Mouse (Mus musculus) liver, embryonic 14.5 days (tissue): Measurements from ENCODE around the gene Man1a. TPM values are rescaled to one million over a fixed set of nuclear protein-coding genes. Genes with fewer than 3 reads are reported as not detected.

Source experiments
- ATAC-seq: fragments of 200-750 bp; cut with Nextera tagmentation; 2 replicates; pipeline ENCODE4 v1.8.0; 2017; ENCODE audit warnings: moderate number of reproducible peaks, mild to moderate bottlenecking, moderate library complexity; ENCODE audit not compliant: insufficient read depth
- DNase-seq, 3 experiments: peaks; one replicate each; pipeline ENCODE4 v3.0.0-alpha.2; 2012 to 2013; ENCODE audit warnings: low read depth in 3 of 3, low spot score in 3 of 3
- H3K27ac ChIP-seq: fragments of 300-500 bp; sonication (generic); 2 replicates; pipeline ENCODE4 v1.5.1; 2014; ENCODE audit warnings: moderate library complexity, mild to moderate bottlenecking, control low read depth, inconsistent platforms
- H3K27me3 ChIP-seq: fragments of 300-500 bp; sonication (generic); 2 replicates; pipeline ENCODE4 v1.6.1; 2014; ENCODE audit warnings: mild to moderate bottlenecking, low read length, moderate library complexity; ENCODE audit not compliant: control insufficient read depth, insufficient read depth
- H3K36me3 ChIP-seq: fragments of 300-500 bp; sonication (generic); replicated peaks from 2 replicates; pipeline ENCODE4 v1.6.1; 2014; ENCODE audit warnings: low read depth; ENCODE audit not compliant: control insufficient read depth, insufficient read depth
- H3K4me1 ChIP-seq, 2 experiments: fragments of 200-500 bp in 1 of 2; fragments of 300-500 bp in 1 of 2; sonication (generic) in 1 of 2; replicated peaks; 2 replicates each; pipeline ENCODE4 v1.6.1; 2012 to 2014; ENCODE audit warnings: antibody characterized with exemption in 1 of 2, inconsistent platforms in 1 of 2, low read length in 1 of 2; ENCODE audit not compliant: control insufficient read depth in 2 of 2, insufficient read depth in 2 of 2
- H3K4me2 ChIP-seq: fragments of 300-500 bp; sonication (generic); 2 replicates; pipeline ENCODE4 v1.6.1; 2014; ENCODE audit warnings: low read depth, mild to moderate bottlenecking, control low read depth, moderate library complexity
- H3K4me3 ChIP-seq, 2 experiments: fragments of 200-500 bp in 1 of 2; fragments of 300-500 bp in 1 of 2; sonication (generic) in 1 of 2; 2 replicates each; pipeline ENCODE4 v1.5.1; 2012 to 2014; ENCODE audit warnings: low read depth in 2 of 2, low read length in 2 of 2, mild to moderate bottlenecking in 2 of 2, control low read depth in 1 of 2, inconsistent platforms in 1 of 2, moderate library complexity in 1 of 2; ENCODE audit not compliant: insufficient read depth in 1 of 2
- H3K9ac ChIP-seq: fragments of 300-500 bp; sonication (generic); replicated peaks from 2 replicates; pipeline ENCODE4 v1.6.1; 2014; ENCODE audit warnings: mild to moderate bottlenecking, control low read depth, moderate library complexity
- H3K9me3 ChIP-seq: fragments of 300-500 bp; sonication (generic); 2 replicates; pipeline ENCODE4 v1.6.1; 2016; ENCODE audit warnings: low read length, mixed read lengths; ENCODE audit not compliant: control insufficient read depth
- CTCF ChIP-seq: IDR thresholded peaks from 2 replicates; pipeline ENCODE4 v1.5.1; 2016; ENCODE audit warnings: antibody characterized with exemption, low read depth, control low read depth
- EP300 ChIP-seq: IDR thresholded peaks from 2 replicates; pipeline ENCODE4 v1.6.1; 2016; ENCODE audit warnings: antibody characterized with exemption, low read depth
- WGBS: fragments of 180-500 bp; shearing (Covaris S2); extraction: QIAGEN DNeasy Blood & Tissue Kit; methylation state at CpG from one replicate; pipeline ENCODE4 v1.1.7; 2014; ENCODE audit not compliant: insufficient replicate concordance; 5-methylcytosine and 5-hydroxymethylcytosine counted together
- polyA plus RNA-seq, 2 experiments: library from polyadenylated mRNA; depleted of rRNA in 1 of 2; stranded (reverse) in 1 of 2; unstranded in 1 of 2; fragments of >200 nt; fragmentation: Nextera tagmentation in 1 of 2; extraction: Ambion mirVana in 1 of 2; gene quantifications; 2 replicates each; pipeline versions ENCODE4 v1.2.1 to v1.2.3; 2012 to 2014

Gene Man1a
- 9.5 and 12.4 TPM in 2 replicates for polyA plus RNA-seq (2012; rRNA removed)
- polyA plus RNA-seq (2014; fragmentation: Nextera tagmentation; extraction: Ambion mirVana), result 11.5 and 12.4 TPM in 2 replicates

GRCm38 (mm10) chr10:54076420-54076819, at the start of gene Man1a:
Man1a (minus strand) TSS chr10:54076609.
- DNase-seq (no peak), ATAC-seq (no peak)
- Histone ChIP-seq H3K27me3 (peaks cover 3% of the 10 kb centered on the region), H3K4me1 (peaks cover 5 to 24% of the 10 kb centered on the region in 2 experiments), H3K9me3 (no peaks in the 10 kb centered on the region), H3K36me3 (peaks cover 6% of the 10 kb centered on the region), H3K27ac (peak within 1 kb of the TSS; percentile 46; the same call in 1 of the 2 replicates), H3K9ac (peak within 1 kb of the TSS; percentile 83), H3K4me3 (peak within 1 kb of the TSS; percentile 88 to 95), H3K4me2 (peak within 1 kb of the TSS; percentile 95)
- 12% methylated on average over 4 of the region's 4 CpGs for WGBS
- TF ChIP-seq EP300 (no peak), CTCF (no peak)

GRCm38 (mm10) chr10:54121816-54122215, 45.4 kb upstream of the Man1a start:
- Histone ChIP-seq H3K9ac (no peak overlapping the region), H3K36me3 (no peaks in the 10 kb centered on the region), H3K4me2 (no peak overlapping the region), H3K27ac (no peak overlapping the region), H3K9me3 (no peaks in the 10 kb centered on the region), H3K4me1 (peaks cover 0 to 6% of the 10 kb centered on the region in 2 experiments; a peak in 1 of 4 replicates), H3K4me3 (no peak overlapping the region), H3K27me3 (no peaks in the 10 kb centered on the region)
- no peak for TF ChIP-seq CTCF
- no peak for TF ChIP-seq EP300
- 74% methylated on average over 4 of the region's 4 CpGs for WGBS
- no peak for ATAC-seq
- no peak for DNase-seq

DNA sequence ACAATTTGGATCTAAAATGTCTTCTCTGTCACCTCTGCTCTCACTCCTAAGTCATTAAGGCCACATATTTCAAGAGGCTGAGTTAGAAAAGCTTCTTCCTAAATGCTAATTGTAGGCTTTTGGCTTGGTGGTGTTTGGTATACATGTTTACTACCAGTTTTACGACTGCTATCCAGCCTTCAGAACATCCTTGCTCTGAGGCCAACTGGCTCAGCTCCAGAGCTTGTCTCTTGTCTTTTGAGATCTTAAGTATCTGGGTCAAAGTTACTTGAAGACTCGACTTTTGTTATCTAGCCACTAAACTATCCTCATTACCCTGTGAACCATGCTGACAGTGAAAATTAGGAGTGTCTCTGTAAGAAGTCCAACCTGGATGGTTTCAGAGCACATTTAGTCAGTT, 44.0 kb upstream of the Man1a start:
- DNase-seq (no peak), ATAC-seq (no peak)
- Histone ChIP-seq H3K27ac (no peak overlapping the region), H3K27me3 (no peaks in the 10 kb centered on the region), H3K9ac (no peak overlapping the region), H3K9me3 (no peaks in the 10 kb centered on the region), H3K4me2 (no peak overlapping the region), H3K36me3 (no peaks in the 10 kb centered on the region), H3K4me1 (peaks cover 0 to 6% of the 10 kb centered on the region in 2 experiments; a peak in 1 of 4 replicates), H3K4me3 (no peak overlapping the region)
- WGBS, result 41% methylated on average over 2 of the region's 2 CpGs
- TF ChIP-seq CTCF (no peak), EP300 (no peak)

DNA sequence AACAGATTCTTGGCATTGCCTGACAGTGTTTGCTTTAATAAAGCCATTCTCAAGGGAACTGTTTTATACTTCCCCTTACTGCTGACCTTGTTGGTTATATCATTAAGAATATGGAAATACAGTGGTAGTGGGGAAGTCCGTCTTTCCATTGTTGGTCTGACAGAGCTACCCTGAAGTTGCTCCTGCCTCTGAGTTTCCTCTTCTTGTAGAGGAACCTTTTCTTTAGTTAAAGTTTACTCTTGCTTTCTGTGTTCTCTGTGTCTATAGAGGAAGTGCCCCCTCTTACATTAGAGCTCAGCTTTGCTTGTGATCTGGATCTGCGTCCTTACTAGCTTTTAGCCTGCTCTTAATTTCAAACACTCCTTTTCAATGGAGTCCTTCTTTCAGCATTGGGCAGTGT, 42.9 kb upstream of the Man1a start:
- no peak overlapping the region for H3K9ac ChIP-seq
- H3K27me3 ChIP-seq, result no peaks in the 10 kb centered on the region
- no peak overlapping the region for H3K4me3 ChIP-seq
- no peaks in the 10 kb centered on the region for H3K9me3 ChIP-seq
- H3K4me1 ChIP-seq, result peaks cover 0 to 6% of the 10 kb centered on the region in 2 experiments; a peak in 1 of 4 replicates
- peak in 1 of 3 experiments; percentile 13 for DNase-seq
- H3K27ac ChIP-seq, result no peak overlapping the region
- WGBS, result 25% methylated on average over 2 of the region's 2 CpGs
- no peak overlapping the region for H3K4me2 ChIP-seq
- TF ChIP-seq EP300 (no peak), CTCF (no peak)
- no peak for ATAC-seq
- H3K36me3 ChIP-seq, result no peaks in the 10 kb centered on the region

DNA sequence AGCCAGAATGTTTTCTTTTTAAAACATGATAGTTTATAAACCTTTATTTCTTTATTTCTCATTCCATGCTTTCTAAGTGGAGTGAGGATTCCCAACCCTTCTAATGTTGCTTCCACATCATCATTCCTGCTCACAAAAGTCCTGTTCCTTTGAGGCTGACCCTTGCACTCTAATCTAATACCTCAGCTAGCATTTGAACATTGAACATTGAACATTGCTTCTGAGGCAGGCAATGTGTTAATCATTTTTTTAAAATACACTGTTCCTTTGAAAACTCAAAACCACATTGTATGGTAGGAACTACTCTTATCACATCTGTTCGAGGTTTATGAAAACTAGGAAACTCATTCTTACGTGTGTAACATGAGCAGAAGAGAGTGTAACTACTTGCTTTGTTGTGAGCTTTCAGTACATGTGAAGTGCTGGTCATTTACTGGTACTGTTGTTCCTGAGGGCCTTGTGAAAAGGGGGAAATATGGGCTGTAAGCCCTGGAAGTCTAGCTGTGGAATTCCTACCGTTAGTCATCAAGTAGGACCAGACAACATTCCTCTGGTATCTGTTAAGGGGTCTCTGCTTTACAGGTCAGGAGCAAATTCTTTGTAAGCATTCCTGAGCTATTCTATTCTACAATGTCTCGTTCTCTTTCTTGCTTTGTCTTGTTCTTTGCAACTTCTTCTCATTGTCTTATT, 42.0 kb upstream of the Man1a start:
- H3K27ac ChIP-seq, result no peak overlapping the region

More for the DNA sequence above, 42.0 kb upstream of the Man1a start:
- ATAC-seq, result no peak
- H3K9me3 ChIP-seq, result no peaks in the 10 kb centered on the region
- no peak overlapping the region for H3K4me2 ChIP-seq
- peaks cover 0 to 6% of the 10 kb centered on the region in 2 experiments; a peak in 1 of 4 replicates for H3K4me1 ChIP-seq
- 21% methylated on average over 4 of the region's 4 CpGs for WGBS
- H3K27me3 ChIP-seq, result no peaks in the 10 kb centered on the region
- H3K36me3 ChIP-seq, result no peaks in the 10 kb centered on the region
- H3K9ac ChIP-seq, result no peak overlapping the region
- no peak overlapping the region for H3K4me3 ChIP-seq
- DNase-seq, result no peak
- no peak for TF ChIP-seq EP300
- TF ChIP-seq CTCF, result no peak
